Mouse (Mus musculus) hindbrain, embryonic 11.5 days (tissue): Measurements from ENCODE around the gene Mrpl44. TPM values are rescaled to one million over a fixed set of nuclear protein-coding genes. Genes with fewer than 3 reads are reported as not detected.

Experiments used
- ATAC-seq: fragments of 200-750 bp; cut with Nextera tagmentation; 2 replicates; pipeline ENCODE4 v1.8.0; 2017; ENCODE audit warnings: mild to moderate bottlenecking, moderate TSS enrichment, moderate library complexity; ENCODE audit not compliant: low FRiP score
- DNase-seq: peaks from one replicate; pipeline ENCODE4 v3.0.0-alpha.2; 2015; ENCODE audit warnings: low spot score
- H3K27ac ChIP-seq: fragments of 300-500 bp; sonication (generic); 2 replicates; pipeline ENCODE4 v1.5.1; 2014; ENCODE audit warnings: mild to moderate bottlenecking, low read depth, low read length
- H3K27me3 ChIP-seq: fragments of 300-500 bp; sonication (generic); 2 replicates; pipeline ENCODE4 v1.6.1; 2014; ENCODE audit warnings: mild to moderate bottlenecking, low read length, moderate library complexity, mixed read lengths; ENCODE audit not compliant: control insufficient read depth, insufficient read depth
- H3K36me3 ChIP-seq: fragments of 300-500 bp; sonication (generic); 2 replicates; pipeline ENCODE4 v1.6.1; 2014; ENCODE audit warnings: mild to moderate bottlenecking, low read length, moderate library complexity, mixed read lengths; ENCODE audit not compliant: control insufficient read depth, insufficient read depth
- H3K4me1 ChIP-seq: fragments of 300-500 bp; sonication (generic); replicated peaks from 2 replicates; pipeline ENCODE4 v1.6.1; 2014; ENCODE audit warnings: low read length, mixed read lengths; ENCODE audit not compliant: control insufficient read depth, insufficient read depth
- H3K4me2 ChIP-seq: fragments of 300-500 bp; sonication (generic); replicated peaks from 2 replicates; pipeline ENCODE4 v1.6.1; 2014; ENCODE audit warnings: mild to moderate bottlenecking, low read depth, low read length
- H3K4me3 ChIP-seq: fragments of 300-500 bp; sonication (generic); 2 replicates; pipeline ENCODE4 v1.5.1; 2014; ENCODE audit warnings: low read depth, low read length
- H3K9ac ChIP-seq: fragments of 300-500 bp; sonication (generic); 2 replicates; pipeline ENCODE4 v1.6.1; 2014; ENCODE audit warnings: low read depth, low read length
- H3K9me3 ChIP-seq: fragments of 300-500 bp; sonication (generic); 2 replicates; pipeline ENCODE4 v1.6.1; 2016; ENCODE audit warnings: low read length; ENCODE audit not compliant: control insufficient read depth
- WGBS: fragments of 180-500 bp; shearing (Covaris S2); extraction: QIAGEN DNeasy Blood & Tissue Kit; methylation state at CpG from one replicate; pipeline ENCODE4 v1.1.7; 2014; 5-methylcytosine and 5-hydroxymethylcytosine counted together
- polyA plus RNA-seq: library from polyadenylated mRNA; unstranded; fragments of >200 nt; fragmentation: Nextera tagmentation; extraction: Ambion mirVana; gene quantifications from 2 replicates; pipeline ENCODE4 v1.2.1, GENCODE M21; 2014

Gene Mrpl44
- polyA plus RNA-seq, 1 experiment from 2014 or later: 53.1 TPM

DNA sequence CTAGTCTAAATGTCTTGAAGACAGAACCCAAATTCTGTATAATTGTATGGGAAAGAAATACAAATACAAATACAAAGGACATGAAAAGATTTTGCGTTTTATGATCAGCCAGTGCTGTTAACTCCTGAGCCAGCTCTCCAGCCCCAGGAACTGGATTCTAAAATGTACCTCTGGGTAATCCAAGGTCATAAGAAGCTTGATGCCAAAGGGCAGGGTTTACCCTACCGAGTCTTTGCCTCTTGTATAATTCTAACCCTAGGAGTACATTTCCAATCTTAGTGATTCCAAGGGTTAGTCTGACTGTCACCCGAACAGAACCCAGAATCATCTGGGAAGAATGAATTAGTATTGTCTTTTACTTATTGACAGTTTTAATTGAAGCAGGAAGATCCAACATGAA is 39.6 kb downstream of the Mrpl44 start:
- no peaks in the 10 kb centered on the region for H3K4me1 ChIP-seq
- no peak overlapping the region for H3K9ac ChIP-seq
- WGBS: 90% methylated on average over 3 of the region's 3 CpGs
- ATAC-seq (no peak), DNase-seq (no peak)
- no peak overlapping the region for H3K4me3 ChIP-seq
- H3K27me3 ChIP-seq: no peaks in the 10 kb centered on the region
- H3K27ac ChIP-seq: no peak overlapping the region
- no peaks in the 10 kb centered on the region for H3K36me3 ChIP-seq
- no peak overlapping the region for H3K4me2 ChIP-seq
- no peaks in the 10 kb centered on the region for H3K9me3 ChIP-seq

DNA sequence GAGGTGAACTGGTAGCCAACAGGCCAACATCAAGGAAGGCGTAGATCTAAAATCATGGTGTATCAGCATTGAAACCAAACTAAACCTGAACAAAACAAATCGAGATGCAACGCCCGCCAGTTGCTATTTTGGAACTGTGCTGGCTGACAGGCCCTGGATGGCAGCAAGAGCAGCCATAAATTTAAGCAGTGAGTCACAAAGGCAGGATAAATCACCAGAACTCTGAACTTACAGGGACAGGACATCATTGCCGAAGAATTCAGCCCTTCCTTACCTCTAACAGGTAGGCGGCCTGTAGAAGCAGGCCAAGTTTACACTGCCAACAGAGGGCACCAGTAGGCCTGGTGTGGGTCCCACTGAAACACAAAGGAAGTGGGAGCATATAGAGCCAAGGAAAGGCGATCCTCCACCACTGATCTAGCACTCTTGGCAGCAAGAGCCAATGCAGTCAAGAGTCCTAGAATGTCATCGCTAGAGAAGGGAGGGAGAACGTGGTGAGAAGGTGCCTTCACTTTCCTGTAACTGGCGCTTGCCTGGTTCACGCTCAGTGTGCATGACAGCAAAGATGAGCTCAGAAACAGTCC is 43.6 kb downstream of the Mrpl44 start:
- Histone ChIP-seq H3K27me3 (no peaks in the 10 kb centered on the region), H3K9me3 (no peaks in the 10 kb centered on the region), H3K4me2 (no peak overlapping the region), H3K36me3 (no peaks in the 10 kb centered on the region), H3K9ac (no peak overlapping the region), H3K4me1 (no peaks in the 10 kb centered on the region), H3K27ac (no peak overlapping the region), H3K4me3 (no peak overlapping the region)
- 94% methylated on average over 11 of the region's 11 CpGs for WGBS
- ATAC-seq (no peak), DNase-seq (no peak)

GRCm38 (mm10) chr1:79822806-79823525 is 47.1 kb downstream of the Mrpl44 start:
- H3K9ac ChIP-seq: no peak overlapping the region
- H3K27me3 ChIP-seq: no peaks in the 10 kb centered on the region
- no peak overlapping the region for H3K4me3 ChIP-seq
- H3K36me3 ChIP-seq: no peaks in the 10 kb centered on the region
- H3K4me2 ChIP-seq: no peak overlapping the region
- H3K4me1 ChIP-seq: no peaks in the 10 kb centered on the region
- no peak overlapping the region for H3K27ac ChIP-seq
- ATAC-seq (no peak), DNase-seq (no peak)
- WGBS: 80% methylated on average over 13 of the region's 13 CpGs
- H3K9me3 ChIP-seq: no peaks in the 10 kb centered on the region

DNA sequence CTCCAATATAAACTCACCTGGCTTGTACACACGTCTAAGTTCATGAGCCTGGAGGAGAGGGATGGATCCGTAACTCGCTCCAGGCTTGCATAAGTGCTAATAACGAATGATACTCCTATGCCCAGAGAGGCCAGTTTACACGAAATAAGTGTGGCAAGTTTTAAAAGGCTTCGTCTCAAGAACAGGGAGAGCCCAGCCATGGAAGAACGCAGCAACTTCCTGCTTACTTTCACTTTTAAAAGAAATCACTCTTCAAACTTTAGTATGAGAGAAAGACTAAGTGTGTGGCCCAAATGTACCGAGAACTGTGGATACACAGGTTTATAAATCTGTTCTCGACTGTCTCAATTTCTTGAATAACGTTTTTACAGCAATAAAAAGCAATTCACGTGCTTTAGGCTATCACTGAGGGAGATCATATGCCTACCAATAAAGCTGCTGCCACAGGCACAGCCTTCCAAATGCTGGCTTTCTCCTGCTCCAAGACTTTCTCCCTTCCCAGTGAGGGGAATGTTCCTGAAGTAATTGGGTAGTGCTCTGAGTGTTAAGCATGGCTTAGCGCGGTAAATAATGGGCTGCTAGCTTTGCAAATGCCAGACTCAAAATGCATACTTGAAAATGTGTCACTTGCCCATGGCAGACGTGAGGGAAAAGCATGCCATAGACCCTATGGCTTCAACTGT is 48.3 kb downstream of the Mrpl44 start:
- H3K4me3 ChIP-seq: no peak overlapping the region
- no peaks in the 10 kb centered on the region for H3K36me3 ChIP-seq
- H3K4me2 ChIP-seq: no peak overlapping the region
- 83% methylated on average over 14 of the region's 14 CpGs for WGBS
- H3K9ac ChIP-seq: no peak overlapping the region
- no peaks in the 10 kb centered on the region for H3K4me1 ChIP-seq
- DNase-seq: no peak
- no peak overlapping the region for H3K27ac ChIP-seq
- H3K27me3 ChIP-seq: no peaks in the 10 kb centered on the region
- no peaks in the 10 kb centered on the region for H3K9me3 ChIP-seq
- no peak for ATAC-seq

Other genes starting within 250 kb of the Mrpl44 start
- gene Ap1s3, start 104.0 kb upstream of the Mrpl44 start, polyA plus RNA-seq: 0.18 and 0.29 TPM in 2 replicates
- gene Wdfy1, start 125 bp downstream of the Mrpl44 start, polyA plus RNA-seq: 52.1 and 52.6 TPM in 2 replicates
- 91.7 and 103 TPM in 2 replicates for gene Serpine2, start 85.2 kb downstream of the Mrpl44 start, polyA plus RNA-seq